Mouse (Mus musculus): Measurements from ENCODE around the gene Tmprss6. TPM values are rescaled to one million over a fixed set of nuclear protein-coding genes. Genes with fewer than 3 reads are reported as not detected.

The Tmprss6 gene
- polyA plus RNA-seq, 1 experiment from 2014 or later = 0.23 TPM

DNA sequence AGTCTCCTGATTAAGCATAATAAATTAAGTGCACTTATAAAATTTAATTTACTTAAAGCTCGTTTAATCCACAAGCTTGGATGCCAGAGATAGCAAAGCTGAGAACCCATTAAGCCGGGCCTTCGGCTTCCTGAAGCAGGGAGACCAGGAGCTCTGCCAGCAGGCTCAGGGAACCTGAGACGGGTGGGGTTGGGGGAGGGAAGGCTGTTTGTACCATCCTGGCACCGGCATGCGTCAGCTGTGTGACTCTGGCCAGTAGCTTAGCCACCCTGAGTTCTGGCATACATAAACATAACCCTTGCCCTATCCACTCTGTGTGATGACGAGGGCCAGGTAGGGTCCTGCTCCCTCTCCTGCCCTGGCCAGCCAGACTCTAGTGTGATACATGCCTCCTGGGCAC is 12.4 kb downstream of the Tmprss6 start:
- H3K27me3 ChIP-seq = no peaks in the 10 kb centered on the region
- H3K36me3 ChIP-seq = no peaks in the 10 kb centered on the region
- H3K9ac ChIP-seq = no peak overlapping the region
- peaks cover 15% of the 10 kb centered on the region; the same call in 1 of the 2 replicates for H3K4me1 ChIP-seq (replicated peaks)
- H3K27ac ChIP-seq = 0 out of 2 replicates have a peak overlapping the region, but pooled peaks have one; percentile 23
- no peak for ATAC-seq (ENCODE audit: low FRiP score)
- H3K4me2 ChIP-seq = no peak overlapping the region
- 58% methylated on average over 7 of the region's 7 CpGs for WGBS
- no peaks in the 10 kb centered on the region for H3K9me3 ChIP-seq
- H3K4me3 ChIP-seq = no peak overlapping the region

DNA sequence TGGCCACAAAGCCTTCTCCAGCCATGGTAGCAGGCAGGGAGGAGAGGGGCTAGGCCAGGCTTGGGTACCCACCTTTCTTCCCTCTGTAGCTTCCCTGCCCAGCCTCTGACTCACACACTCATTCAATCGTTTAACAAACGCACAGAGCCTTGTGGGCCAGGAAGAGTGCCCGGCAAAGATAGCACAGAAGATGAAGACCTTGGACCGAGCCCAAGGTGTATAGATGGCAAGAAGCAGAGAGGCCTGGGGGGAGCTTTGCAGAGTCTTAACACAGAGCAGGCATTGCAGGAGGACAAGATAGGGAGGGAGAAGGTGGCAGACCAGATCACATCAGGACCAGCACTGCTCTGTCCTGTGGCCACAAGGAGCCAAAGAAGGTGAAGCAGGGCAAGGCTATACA is 13.3 kb downstream of the Tmprss6 start:
- 91% methylated on average over 4 of the region's 4 CpGs for WGBS

DNA sequence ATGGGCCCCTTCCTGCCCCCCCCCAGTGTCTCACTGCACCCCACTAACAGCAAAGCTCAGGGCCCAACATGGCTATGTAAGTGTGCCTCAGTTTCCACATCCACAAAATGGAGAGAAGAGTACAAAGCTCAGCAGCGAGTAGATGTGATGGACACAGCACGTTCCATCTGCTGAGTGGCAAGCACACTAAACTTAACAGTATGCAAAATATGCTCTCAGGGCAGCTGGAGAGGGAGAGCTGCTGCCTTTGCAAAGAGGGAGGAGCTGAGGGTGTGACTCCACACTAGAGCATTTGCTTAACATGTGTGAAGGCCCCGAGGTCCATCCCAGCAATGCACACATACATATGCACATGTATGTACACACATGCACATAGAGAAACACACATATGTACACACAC is 15.5 kb downstream of the Tmprss6 start:
- no peak for ATAC-seq (ENCODE audit: low FRiP score)
- Histone ChIP-seq H3K4me3 (no peak overlapping the region), H3K9ac (no peak overlapping the region), H3K27ac (no peak overlapping the region), H3K36me3 (no peaks in the 10 kb centered on the region), H3K9me3 (no peaks in the 10 kb centered on the region), H3K27me3 (no peaks in the 10 kb centered on the region), H3K4me1 (replicated peaks) (peaks cover 34% of the 10 kb centered on the region), H3K4me2 (no peak overlapping the region)
- WGBS = 96% methylated on average over 3 of the region's 3 CpGs

More for the DNA sequence above, 13.3 kb downstream of the Tmprss6 start:
- Histone ChIP-seq H3K36me3 (no peaks in the 10 kb centered on the region), H3K27ac (no peak overlapping the region), H3K4me2 (no peak overlapping the region), H3K4me1 (replicated peaks) (peaks cover 18% of the 10 kb centered on the region; the same call in 1 of the 2 replicates), H3K27me3 (no peaks in the 10 kb centered on the region), H3K4me3 (no peak overlapping the region), H3K9me3 (no peaks in the 10 kb centered on the region), H3K9ac (no peak overlapping the region)
- no peak for ATAC-seq (ENCODE audit: low FRiP score)

DNA sequence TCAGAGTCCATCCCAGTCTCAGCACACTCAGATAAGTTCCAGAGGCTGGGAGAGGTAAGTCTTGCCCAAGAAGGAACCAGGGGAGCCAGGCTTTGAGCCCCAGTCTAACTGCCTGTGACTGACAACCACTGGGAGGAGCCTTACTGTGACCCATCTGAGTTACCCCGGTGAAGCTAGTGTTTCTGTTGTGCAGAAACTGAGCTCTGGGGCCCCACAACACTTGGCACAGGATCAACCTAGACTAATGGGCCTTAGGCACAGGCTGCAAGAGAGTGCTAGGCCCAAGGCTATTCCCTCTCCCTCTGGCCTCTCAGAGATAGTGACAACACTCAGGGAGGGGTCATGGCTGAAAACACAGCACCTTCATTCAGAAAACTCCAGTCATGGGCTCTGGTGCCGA is 17.2 kb downstream of the Tmprss6 start:
- H3K9ac ChIP-seq = no peak overlapping the region
- H3K4me3 ChIP-seq = no peak overlapping the region
- H3K4me2 ChIP-seq = no peak overlapping the region
- H3K27ac ChIP-seq = no peak overlapping the region
- no peaks in the 10 kb centered on the region for H3K9me3 ChIP-seq
- 78% methylated on average over 2 of the region's 2 CpGs for WGBS
- H3K4me1 ChIP-seq (replicated peaks) = peaks cover 35% of the 10 kb centered on the region
- H3K27me3 ChIP-seq = no peaks in the 10 kb centered on the region
- H3K36me3 ChIP-seq = no peaks in the 10 kb centered on the region
- ATAC-seq (ENCODE audit: low FRiP score) = no peak

DNA sequence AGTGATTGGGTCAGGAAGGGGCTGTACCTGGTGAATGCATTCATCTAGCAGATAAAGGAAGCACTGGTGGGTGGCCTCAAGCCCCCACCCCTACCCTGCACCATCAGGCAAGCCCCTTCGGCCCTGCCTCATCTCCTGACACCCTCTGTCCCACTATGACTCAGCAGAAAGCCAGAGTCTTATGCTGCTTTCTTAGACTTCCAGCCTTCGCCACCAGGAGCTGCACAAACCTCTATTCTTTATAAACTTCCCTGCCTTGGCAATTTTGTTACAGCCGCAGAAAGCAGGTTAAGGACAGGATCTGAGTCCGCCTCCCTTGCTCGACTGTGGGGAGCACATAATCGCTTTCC is 18.0 kb downstream of the Tmprss6 start:
- WGBS = 83% methylated on average over 6 of the region's 6 CpGs
- ATAC-seq (ENCODE audit: low FRiP score) = no peak
- H3K4me3 ChIP-seq = no peak overlapping the region

DNA sequence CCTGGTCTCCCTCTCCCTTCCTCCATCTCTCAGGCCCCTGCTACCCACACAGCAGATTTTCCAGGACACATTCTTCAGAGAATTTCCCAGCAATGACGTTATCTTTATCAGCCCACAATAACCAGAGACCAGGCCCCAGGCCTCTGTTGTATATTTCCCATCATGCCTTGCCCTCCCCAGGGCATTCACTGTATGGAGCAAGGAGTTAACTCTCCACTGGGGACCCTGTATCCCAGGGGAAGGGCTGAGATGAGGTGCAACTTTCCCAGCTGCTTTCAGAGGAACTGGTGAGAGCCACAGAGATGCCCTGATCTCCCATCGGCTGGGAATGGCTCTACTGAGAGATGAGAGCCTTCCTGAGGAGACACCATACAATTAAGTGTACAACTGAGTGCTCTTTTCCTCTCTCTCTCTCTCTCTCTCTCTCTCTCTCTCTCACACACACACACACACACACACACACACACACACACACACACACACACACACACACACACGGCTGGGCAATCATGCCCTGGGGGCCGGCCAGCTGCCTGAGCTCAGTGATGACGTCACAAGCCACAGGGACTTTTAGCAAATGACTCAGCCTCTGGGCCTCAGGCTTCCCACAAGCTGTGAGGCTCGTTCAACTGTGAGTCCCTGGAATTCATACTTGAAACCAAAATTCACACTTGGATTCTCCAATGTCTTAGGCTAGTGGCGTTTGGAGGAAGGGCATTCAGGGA is 18.6 kb downstream of the Tmprss6 start:
- H3K9me3 ChIP-seq = no peaks in the 10 kb centered on the region
- H3K27ac ChIP-seq = peak overlapping the region; percentile 62
- no peaks in the 10 kb centered on the region for H3K27me3 ChIP-seq
- ATAC-seq (ENCODE audit: low FRiP score) = no peak
- H3K4me2 ChIP-seq = no peak overlapping the region
- H3K9ac ChIP-seq = no peak overlapping the region
- H3K36me3 ChIP-seq = no peaks in the 10 kb centered on the region
- no peak overlapping the region for H3K4me3 ChIP-seq
- peaks cover 24% of the 10 kb centered on the region for H3K4me1 ChIP-seq (replicated peaks)
- WGBS = 28% methylated on average over 7 of the region's 7 CpGs

More for the DNA sequence above, 18.0 kb downstream of the Tmprss6 start:
- H3K27me3 ChIP-seq = no peaks in the 10 kb centered on the region
- no peak overlapping the region for H3K9ac ChIP-seq
- no peak overlapping the region; the same call in 1 of the 2 replicates for H3K27ac ChIP-seq
- peaks cover 28% of the 10 kb centered on the region for H3K4me1 ChIP-seq (replicated peaks)
- H3K9me3 ChIP-seq = no peaks in the 10 kb centered on the region
- H3K4me2 ChIP-seq = no peak overlapping the region
- H3K36me3 ChIP-seq = no peaks in the 10 kb centered on the region

DNA sequence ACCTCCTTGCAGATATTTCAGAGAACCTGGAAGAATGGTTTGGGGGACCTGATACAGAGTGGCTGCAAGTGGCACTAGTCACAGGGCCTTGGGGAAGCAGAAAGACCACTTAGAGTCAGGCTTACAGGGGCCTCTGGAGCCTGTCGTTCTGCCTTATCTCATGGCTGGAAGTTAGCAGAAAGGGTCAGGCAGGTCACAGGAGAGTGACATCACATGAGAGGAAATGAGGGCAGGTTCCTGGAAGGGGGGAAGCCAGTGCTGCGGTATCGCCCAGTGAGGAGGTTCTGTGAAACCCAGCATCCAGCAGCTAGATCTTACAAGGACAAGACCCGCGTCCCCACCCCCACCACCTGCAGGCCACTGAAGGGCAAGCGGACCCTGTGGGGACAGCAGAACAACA is 19.3 kb downstream of the Tmprss6 start:
- no peaks in the 10 kb centered on the region for H3K36me3 ChIP-seq
- no peak overlapping the region for H3K4me2 ChIP-seq
- H3K27ac ChIP-seq = no peak overlapping the region
- no peak for ATAC-seq (ENCODE audit: low FRiP score)
- H3K9ac ChIP-seq = no peak overlapping the region
- no peaks in the 10 kb centered on the region for H3K27me3 ChIP-seq
- H3K9me3 ChIP-seq = no peaks in the 10 kb centered on the region
- 79% methylated on average over 6 of the region's 6 CpGs for WGBS
- H3K4me1 ChIP-seq (replicated peaks) = peaks cover 24% of the 10 kb centered on the region
- no peak overlapping the region for H3K4me3 ChIP-seq

DNA sequence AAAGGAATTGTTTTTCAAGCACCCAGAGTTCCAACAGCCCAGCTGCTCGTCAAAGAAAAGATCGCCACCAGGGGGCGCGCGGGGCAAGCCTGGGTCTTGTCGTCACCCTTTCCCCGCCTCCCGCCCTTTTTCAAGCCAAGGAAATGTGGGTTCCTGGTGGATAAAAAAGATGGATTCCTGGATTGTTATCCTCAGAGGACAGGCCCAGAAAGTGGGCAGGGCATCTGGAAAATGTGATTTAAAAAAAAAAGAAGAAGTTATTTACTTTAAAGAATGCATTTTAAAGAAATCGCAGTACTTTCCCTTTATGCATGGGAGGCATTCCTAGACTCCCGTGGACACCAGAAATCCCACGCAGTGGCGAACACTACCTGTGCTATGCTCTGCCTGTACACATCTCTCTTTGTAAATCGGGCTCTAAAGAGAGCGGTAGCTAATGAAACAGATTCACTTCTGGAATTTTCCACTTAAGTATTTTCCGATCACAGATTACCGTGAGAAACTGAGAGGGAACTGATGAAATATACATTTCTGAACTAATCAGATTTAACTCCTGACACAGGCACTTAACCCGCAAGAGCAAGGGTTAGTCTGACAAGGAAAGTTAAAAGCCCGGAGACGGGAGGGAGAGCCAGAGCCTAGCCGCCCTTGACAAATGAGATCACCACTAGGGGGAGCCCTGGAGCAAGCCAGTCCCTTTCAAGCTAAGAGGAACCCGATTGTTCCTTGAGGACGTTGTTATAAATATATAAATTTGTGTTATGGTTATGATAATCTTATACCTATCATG is 20.5 kb downstream of the Tmprss6 start:
- Histone ChIP-seq H3K4me2 (peak overlapping the region; percentile 62), H3K4me1 (replicated peaks) (peaks cover 32% of the 10 kb centered on the region), H3K27me3 (no peaks in the 10 kb centered on the region), H3K4me3 (peak overlapping the region; percentile 30), H3K27ac (peak overlapping the region; percentile 73), H3K9ac (peak overlapping the region; percentile 60), H3K36me3 (no peaks in the 10 kb centered on the region), H3K9me3 (no peaks in the 10 kb centered on the region)
- WGBS = under 1% methylated on average over 22 of the region's 22 CpGs
- peak; percentile 46; the same call in 1 of the 2 replicates for ATAC-seq (ENCODE audit: low FRiP score)

DNA sequence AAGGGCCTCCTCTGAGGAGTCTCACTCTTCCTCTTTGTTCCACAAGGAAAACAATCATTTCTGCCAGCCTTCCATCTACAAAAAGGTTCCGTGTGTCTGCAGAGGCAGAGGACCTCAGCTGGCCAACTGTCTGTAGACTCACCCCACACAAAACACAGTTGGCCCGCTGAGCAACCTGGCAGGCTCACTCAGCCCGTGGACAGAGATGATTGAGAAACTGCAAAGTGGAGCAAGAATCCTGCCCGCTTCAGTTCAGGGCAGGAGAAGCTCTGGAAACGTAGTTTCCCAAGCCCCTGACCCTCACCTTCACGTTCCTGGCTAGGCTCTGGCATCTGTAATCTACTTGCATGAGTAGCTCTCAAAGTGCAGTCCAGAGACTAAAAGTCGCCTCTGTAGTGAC is 21.3 kb downstream of the Tmprss6 start:
- Histone ChIP-seq H3K9me3 (no peaks in the 10 kb centered on the region), H3K9ac (no peak overlapping the region), H3K4me2 (no peak overlapping the region), H3K4me3 (no peak overlapping the region), H3K27me3 (no peaks in the 10 kb centered on the region), H3K27ac (no peak overlapping the region), H3K4me1 (replicated peaks) (peaks cover 32% of the 10 kb centered on the region), H3K36me3 (no peaks in the 10 kb centered on the region)
- ATAC-seq (ENCODE audit: low FRiP score) = no peak
- WGBS = 48% methylated on average over 7 of the region's 7 CpGs

DNA sequence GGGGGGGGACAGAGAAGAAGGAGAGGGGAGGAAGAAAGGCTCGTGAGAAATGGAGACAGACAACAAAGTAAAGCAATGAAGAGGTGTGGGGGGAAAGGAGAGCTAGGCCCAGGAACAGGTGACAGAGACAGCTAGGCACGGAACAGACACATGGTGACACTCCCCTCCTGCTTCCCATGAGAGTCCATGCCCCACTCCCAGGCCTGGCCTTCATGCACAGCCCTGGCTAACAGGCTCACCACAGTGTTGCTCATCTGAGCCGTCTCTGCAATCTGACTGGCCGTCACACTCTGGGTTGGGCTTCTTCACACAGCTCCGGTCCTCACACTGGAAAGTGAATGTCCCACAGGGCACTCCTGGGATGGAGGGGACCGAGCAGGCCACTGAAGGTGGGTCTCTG is 24.6 kb downstream of the Tmprss6 start:
- 0 out of 2 replicates have a peak, but pooled peaks cover 1% of the 10 kb centered on the region for H3K27me3 ChIP-seq
- peaks cover 31% of the 10 kb centered on the region for H3K4me1 ChIP-seq (replicated peaks)
- no peak overlapping the region for H3K4me2 ChIP-seq
- no peaks in the 10 kb centered on the region for H3K9me3 ChIP-seq
- H3K4me3 ChIP-seq = no peak overlapping the region
- WGBS = 52% methylated on average over 6 of the region's 6 CpGs
- H3K27ac ChIP-seq = no peak overlapping the region
- no peak for ATAC-seq (ENCODE audit: low FRiP score)
- H3K9ac ChIP-seq = peak overlapping the region; percentile 13; the same call in 1 of the 2 replicates
- H3K36me3 ChIP-seq = peaks cover 4% of the 10 kb centered on the region; the same call in 1 of the 2 replicates

DNA sequence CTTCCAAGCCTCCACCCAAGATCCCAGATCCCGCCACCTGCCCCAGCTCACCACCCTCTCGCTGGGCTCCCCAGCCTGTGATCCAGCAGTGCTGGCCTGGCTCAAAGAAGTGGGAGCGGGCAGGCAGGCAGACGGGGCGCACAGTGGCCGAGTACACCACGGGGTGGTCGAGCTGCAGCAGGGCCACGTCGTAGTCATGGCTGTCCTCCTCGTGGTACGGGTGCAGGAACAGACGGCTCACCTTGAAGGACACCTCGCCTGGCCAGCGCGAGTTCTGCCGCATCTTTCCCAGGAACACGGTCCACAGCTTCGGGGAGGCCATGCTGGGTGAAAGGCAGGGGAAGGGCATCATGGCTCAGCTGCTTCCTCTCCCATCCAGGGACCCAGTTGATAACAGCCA is 26.2 kb downstream of the Tmprss6 start:
- peaks cover 35% of the 10 kb centered on the region for H3K4me1 ChIP-seq (replicated peaks)
- no peak overlapping the region for H3K4me2 ChIP-seq
- 0 out of 2 replicates have a peak, but pooled peaks cover 4% of the 10 kb centered on the region for H3K27me3 ChIP-seq
- H3K4me3 ChIP-seq = no peak overlapping the region
- no peak overlapping the region for H3K27ac ChIP-seq
- 90% methylated on average over 19 of the region's 19 CpGs for WGBS
- H3K36me3 ChIP-seq = peaks cover 9% of the 10 kb centered on the region; the same call in 1 of the 2 replicates
- no peak overlapping the region for H3K9ac ChIP-seq
- no peak for ATAC-seq (ENCODE audit: low FRiP score)
- no peaks in the 10 kb centered on the region for H3K9me3 ChIP-seq

DNA sequence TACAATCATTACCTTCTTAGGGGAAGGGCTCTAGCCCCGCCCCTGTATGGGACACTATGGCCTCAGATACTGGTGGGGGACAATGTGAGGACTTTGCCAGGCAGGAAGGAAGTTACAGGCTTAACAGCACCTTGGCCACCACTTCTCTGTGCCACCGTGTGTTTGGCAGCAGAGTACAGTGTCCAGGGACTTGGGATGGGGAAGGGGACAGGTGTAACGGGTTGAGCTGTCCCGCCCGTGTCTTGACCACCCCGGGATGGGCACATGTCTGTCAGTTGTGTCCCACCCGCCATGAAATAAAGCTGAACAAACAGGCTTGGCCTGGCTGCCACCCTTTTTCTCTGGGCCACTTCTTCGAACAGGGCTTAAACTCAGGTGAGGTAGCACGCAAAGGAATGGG is 29.5 kb downstream of the Tmprss6 start:
- no peak overlapping the region for H3K4me2 ChIP-seq
- H3K4me3 ChIP-seq = no peak overlapping the region
- H3K36me3 ChIP-seq = peaks cover 28% of the 10 kb centered on the region
- no peaks in the 10 kb centered on the region for H3K9me3 ChIP-seq
- 0 out of 2 replicates have a peak, but pooled peaks cover 10% of the 10 kb centered on the region for H3K27me3 ChIP-seq
- 58% methylated on average over 9 of the region's 9 CpGs for WGBS
- H3K27ac ChIP-seq = no peak overlapping the region
- ATAC-seq (ENCODE audit: low FRiP score) = no peak
- H3K4me1 ChIP-seq (replicated peaks) = peaks cover 66% of the 10 kb centered on the region
- no peak overlapping the region for H3K9ac ChIP-seq
